Mouse (Mus musculus): ENCODE measurements around the gene Atp1a1.

Atp1a1 gene

GRCm38 (mm10) chr3:101611813-101612491, 7.5 kb upstream of the Atp1a1 start:
- in situ Hi-C loops (cut with MboI, MseI): no loop called here

- in situ Hi-C loops (cut with MboI, MseI): no loop called here
Observed at GRCm38 (mm10) chr3:101611012-101611812, 6.7 kb upstream of the Atp1a1 start.

- in situ Hi-C loops (cut with MboI, MseI): loop anchor here (5.0 to 10.0 kb wide), 3 partner anchors 193 to 1125 kb away; partner anchors contain the start of gene Tent5c
Observed at GRCm38 (mm10) chr3:101609302-101609701, 4.8 kb upstream of the Atp1a1 start.

DNA sequence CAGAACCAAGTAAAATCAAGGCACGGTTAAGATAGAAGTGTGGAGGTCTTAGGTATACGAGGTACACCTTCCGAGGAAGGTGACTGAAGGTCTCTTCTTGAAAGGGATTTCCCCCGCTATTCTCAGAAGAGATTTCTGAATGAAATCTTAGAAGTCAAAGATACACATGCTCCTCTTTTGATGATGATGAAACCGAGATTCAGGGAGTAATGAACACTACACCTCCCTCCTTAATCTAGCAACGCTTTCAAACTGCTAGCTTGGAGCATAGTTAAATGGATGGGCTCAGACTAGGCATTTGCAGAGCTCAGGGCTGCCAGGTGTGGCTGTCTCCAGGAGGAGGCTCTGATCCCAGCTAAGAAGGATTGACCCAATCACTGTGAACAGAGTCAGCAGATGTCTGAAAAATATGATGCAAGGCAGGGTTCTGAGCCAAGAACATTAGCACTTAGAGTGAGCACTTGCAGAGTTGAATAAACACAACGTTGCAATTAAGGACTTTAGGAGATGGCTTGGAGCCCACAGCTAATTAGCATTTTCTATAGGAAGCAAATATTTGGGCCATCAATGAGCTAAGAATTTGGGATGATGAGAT, 2.5 kb upstream of the Atp1a1 start:
- in situ Hi-C loops (cut with MboI, MseI): loop anchor here (5.0 to 10.0 kb wide), 3 partner anchors 195 to 1122 kb away; partner anchors contain the start of gene Tent5c

DNA sequence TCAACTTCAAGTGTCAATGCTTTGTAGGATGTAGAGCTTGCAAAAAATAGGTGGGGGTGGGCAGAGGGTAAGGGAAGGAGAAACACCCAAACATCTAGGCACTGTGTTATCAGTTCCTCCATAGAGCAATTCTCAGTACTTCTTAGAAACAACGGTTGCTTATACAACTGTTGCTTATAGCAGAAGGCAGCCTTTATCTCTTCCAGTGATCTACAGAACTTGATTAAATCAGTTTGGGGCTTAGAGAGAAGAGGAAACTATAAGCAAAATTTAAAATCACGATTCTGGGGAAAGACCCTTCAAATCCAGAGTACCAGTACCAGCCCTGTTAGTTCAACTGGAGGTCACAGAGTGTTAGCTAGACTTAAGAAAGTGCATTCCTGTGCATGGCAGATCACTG, 1.2 kb upstream of the Atp1a1 start:
- in situ Hi-C loops (cut with MboI, MseI): loop anchor here (5.0 to 10.0 kb wide), 3 partner anchors 197 to 1121 kb away; partner anchors contain the start of gene Tent5c

GRCm38 (mm10) chr3:101605291-101605690, 807 bp upstream of the Atp1a1 start:
- in situ Hi-C loops (cut with MboI, MseI): loop anchor here (5.0 to 10.0 kb wide), 3 partner anchors 197 to 1120 kb away; partner anchors contain the start of gene Tent5c

DNA sequence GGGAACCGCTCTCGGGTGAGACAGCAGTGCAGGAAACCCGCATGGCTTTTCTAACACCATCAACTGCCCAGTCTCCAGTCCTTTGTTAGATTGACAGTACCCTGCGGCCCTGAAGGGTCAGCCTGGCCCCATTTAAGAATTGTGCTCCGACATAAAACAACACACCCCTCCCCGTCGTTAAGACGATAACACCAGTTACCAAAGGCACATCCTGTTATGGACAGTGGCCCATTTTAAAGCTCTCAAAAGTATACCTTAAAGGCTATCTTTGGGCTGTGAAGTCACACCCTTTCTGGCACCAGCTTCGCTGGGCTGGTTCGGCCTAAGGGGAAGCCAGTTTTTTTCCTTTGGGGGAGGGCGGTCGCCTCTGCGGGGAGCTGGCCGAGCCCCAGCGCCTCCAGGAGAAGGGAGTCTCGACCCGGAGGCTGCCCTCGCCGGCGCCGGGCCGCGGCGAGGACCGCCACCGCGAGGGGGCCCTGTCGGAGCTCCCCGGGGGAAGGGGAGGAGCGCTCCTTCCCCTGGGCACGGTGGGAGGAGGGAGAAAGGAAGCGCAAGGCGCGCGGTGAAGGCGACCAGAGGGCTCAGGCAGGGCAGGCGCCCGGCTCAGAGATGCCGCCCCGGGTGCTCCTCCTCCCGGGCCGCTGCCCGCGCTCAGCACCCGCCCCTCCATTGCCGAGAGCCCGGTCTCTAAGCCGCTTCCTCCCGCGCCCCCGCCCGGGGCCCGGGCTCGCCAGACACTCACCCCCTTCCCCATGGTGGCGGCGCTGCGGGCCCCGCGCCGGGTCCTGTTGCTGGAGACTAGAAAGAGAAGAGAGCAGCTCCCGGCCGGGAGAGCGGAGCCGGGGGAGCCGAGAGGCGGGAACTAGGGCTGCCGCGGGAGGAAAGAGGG, 579 bp downstream of the Atp1a1 start:
- in situ Hi-C loops (cut with MboI, MseI): loop anchor here (10.0 kb wide), 1 partner anchor 1119 kb away; the partner anchor contains the start of gene Tent5c

DNA sequence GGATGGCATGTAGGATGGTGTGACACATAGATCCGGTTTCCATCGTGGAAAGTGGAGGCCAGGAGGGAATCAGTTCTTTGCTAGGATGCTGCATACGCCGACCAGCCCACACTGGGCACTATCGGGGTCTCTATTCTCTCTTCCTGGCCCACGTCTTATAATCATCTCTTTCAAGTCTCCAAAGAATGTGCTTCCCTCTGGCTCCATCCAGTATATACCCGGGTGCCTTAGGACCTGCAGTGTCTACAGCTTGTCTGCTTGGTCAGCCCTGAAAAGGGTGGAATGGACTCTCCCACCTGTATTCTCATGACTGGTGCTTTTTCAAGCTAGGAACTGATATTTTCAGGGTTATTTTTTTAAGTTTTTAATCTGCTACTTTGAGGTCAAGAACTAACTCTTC, 1.3 kb downstream of the Atp1a1 start:
- in situ Hi-C loops (cut with MboI, MseI): loop anchor here (10.0 kb wide), 1 partner anchor 1118 kb away; the partner anchor contains the start of gene Tent5c

- in situ Hi-C loops (cut with MboI, MseI): loop anchor here (10.0 kb wide), 1 partner anchor 1118 kb away; the partner anchor contains the start of gene Tent5c
Observed at GRCm38 (mm10) chr3:101602511-101603055, 1.9 kb downstream of the Atp1a1 start.

GRCm38 (mm10) chr3:101601687-101602086, 2.8 kb downstream of the Atp1a1 start:
- in situ Hi-C loops (cut with MboI, MseI): loop anchor here (10.0 kb wide), 1 partner anchor 1117 kb away; the partner anchor contains the start of gene Tent5c

- in situ Hi-C loops (cut with MboI, MseI): loop anchor here (10.0 kb wide), 1 partner anchor 1116 kb away; the partner anchor contains the start of gene Tent5c
Observed at GRCm38 (mm10) chr3:101601003-101601525, 3.4 kb downstream of the Atp1a1 start.

GRCm38 (mm10) chr3:101599920-101600741, 4.4 kb downstream of the Atp1a1 start:
- in situ Hi-C loops (cut with MboI, MseI): loop anchor here (10.0 kb wide), 2 partner anchors 1115 to 1395 kb away; partner anchors contain the start of genes Sike1 and Tent5c

DNA sequence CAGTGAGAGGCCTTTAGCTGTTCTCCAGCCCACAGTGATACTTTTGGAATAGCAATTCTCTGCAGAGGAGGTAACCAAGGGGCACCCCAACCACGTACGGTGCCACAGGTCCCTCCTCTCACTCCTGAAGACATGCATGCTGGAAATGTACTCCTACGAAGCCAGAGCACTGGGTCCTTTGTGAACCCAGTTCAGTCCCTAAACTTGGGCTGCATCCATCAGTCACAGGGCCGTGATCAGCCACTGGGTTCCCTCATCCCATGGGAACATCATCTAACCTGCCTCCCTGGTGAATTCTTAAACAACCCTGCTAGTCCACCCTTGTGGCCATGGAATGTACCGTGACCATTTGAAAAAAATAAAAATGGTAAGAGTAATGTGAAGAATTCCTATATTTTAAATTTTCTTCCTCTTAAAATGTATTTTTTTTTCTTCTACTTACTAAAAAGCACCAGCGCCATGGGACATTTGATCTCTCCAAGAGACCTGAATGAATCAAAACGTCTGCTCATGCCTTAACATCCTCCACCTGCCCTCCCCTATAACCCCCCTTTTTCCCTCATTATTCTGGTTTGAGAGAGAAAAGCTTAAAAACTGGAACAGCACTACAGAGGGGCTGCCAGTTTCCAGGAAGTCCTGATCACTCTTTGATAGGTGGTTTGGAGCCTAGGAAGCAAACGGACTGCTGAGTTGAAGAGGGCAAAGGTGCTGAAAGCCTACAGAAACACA, 5.1 kb downstream of the Atp1a1 start:
- in situ Hi-C loops (cut with MboI, MseI): loop anchor here (10.0 kb wide), 1 partner anchor 1395 kb away; the partner anchor contains the start of gene Sike1

DNA sequence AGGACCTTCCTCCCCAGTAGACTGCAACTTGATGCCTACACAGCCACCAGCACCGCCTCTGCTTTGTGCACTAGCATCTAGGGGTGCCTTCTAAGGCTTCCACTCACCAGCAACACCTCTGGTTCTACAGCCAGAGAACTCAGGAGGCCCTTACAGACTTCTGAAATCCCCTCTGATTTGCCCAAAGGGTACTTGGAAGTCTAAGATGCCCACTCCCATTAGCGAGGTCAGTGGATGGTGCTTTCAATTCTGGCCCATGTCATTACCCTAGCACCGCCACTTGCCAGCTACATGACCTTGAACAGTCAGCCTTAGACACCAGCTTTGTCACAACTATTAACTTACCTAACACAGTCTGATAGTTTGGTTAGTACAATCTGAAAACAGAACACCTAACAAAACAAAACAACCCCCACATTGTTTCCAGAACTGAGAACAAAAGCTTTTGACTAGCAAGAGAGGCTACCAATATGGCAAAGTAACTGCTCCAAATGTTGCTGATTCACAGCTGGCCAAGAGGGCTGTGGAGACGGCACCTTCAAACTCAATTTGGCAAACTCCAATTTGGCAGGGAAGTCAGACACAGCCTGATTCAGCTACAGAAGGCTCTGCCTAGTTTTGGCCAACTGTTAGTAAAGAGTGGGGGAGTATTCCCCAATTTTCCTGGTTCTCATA, 6.1 kb downstream of the Atp1a1 start:
- in situ Hi-C loops (cut with MboI, MseI): loop anchor here (10.0 kb wide), 1 partner anchor 1396 kb away; the partner anchor contains the start of gene Sike1

GRCm38 (mm10) chr3:101597317-101598096, 7.0 kb downstream of the Atp1a1 start:
- in situ Hi-C loops (cut with MboI, MseI): loop anchor here (10.0 kb wide), 1 partner anchor 1397 kb away; the partner anchor contains the start of gene Sike1

GRCm38 (mm10) chr3:101596686-101597085, 7.8 kb downstream of the Atp1a1 start:
- in situ Hi-C loops (cut with MboI, MseI): loop anchor here (10.0 kb wide), 1 partner anchor 1398 kb away; the partner anchor contains the start of gene Sike1
